Mouse (Mus musculus) lung, embryonic 16.5 days (tissue): ENCODE results near the gene Itgb4. TPM values are rescaled to one million over a fixed set of nuclear protein-coding genes. Genes with fewer than 3 reads are reported as not detected.

Experiments
- polyA plus RNA-seq: library from polyadenylated mRNA; unstranded; fragments of >200 nt; fragmentation: Nextera tagmentation; extraction: Ambion mirVana; gene quantifications from 2 replicates; pipeline ENCODE4 v1.2.1, GENCODE M21; 2015

Gene Itgb4
- polyA plus RNA-seq, 1 experiment from 2014 or later, result 3.4 TPM

Other genes with a start within 250 kb of the Itgb4 start
- 28.2 and 29.1 TPM in 2 replicates for gene Tmem94, start 209.3 kb upstream of the Itgb4 start, polyA plus RNA-seq
- gene Caskin2, start 161.1 kb upstream of the Itgb4 start, polyA plus RNA-seq, result 21.6 and 22.0 TPM in 2 replicates
- gene Tsen54, start 160.0 kb upstream of the Itgb4 start, polyA plus RNA-seq, result 36.9 and 38.1 TPM in 2 replicates
- 45.0 and 58.7 TPM in 2 replicates for gene Llgl2, start 150.7 kb upstream of the Itgb4 start, polyA plus RNA-seq
- 0.83 and 2.0 TPM in 2 replicates for gene Myo15b, start 116.3 kb upstream of the Itgb4 start, polyA plus RNA-seq
- gene Smim5, start 74.7 kb upstream of the Itgb4 start, polyA plus RNA-seq, result 5.6 and 8.9 TPM in 2 replicates
- gene Smim6, start 62.7 kb upstream of the Itgb4 start, polyA plus RNA-seq, result 35.5 and 36.2 TPM in 2 replicates
- gene Sap30bp, start 41.4 kb upstream of the Itgb4 start, polyA plus RNA-seq, result 34.3 and 36.8 TPM in 2 replicates
- 23.6 and 25.7 TPM in 2 replicates for gene Recql5, start 41.2 kb upstream of the Itgb4 start, polyA plus RNA-seq
- 188 and 190 TPM in 2 replicates for gene Galk1, start 38.0 kb downstream of the Itgb4 start, polyA plus RNA-seq
- gene H3f3b, start 53.3 kb downstream of the Itgb4 start, polyA plus RNA-seq, result 1,792 and 1,937 TPM in 2 replicates
- 37.9 and 41.3 TPM in 2 replicates for gene Unk, start 55.6 kb downstream of the Itgb4 start, polyA plus RNA-seq
- gene Unc13d, start 103.3 kb downstream of the Itgb4 start, polyA plus RNA-seq, result 7.2 and 8.9 TPM in 2 replicates
- 95.4 and 98.9 TPM in 2 replicates for gene Wbp2, start 112.3 kb downstream of the Itgb4 start, polyA plus RNA-seq
- gene Trim47, start 152.5 kb downstream of the Itgb4 start, polyA plus RNA-seq, result 20.4 and 24.8 TPM in 2 replicates
- gene Trim65, start 156.4 kb downstream of the Itgb4 start, polyA plus RNA-seq, result 5.1 and 6.4 TPM in 2 replicates
- gene Mrpl38, start 164.2 kb downstream of the Itgb4 start, polyA plus RNA-seq, result 79.3 and 80.6 TPM in 2 replicates
- 36.1 and 37.3 TPM in 2 replicates for gene Fbf1, start 193.5 kb downstream of the Itgb4 start, polyA plus RNA-seq
- gene Ten1, start 224.1 kb downstream of the Itgb4 start, polyA plus RNA-seq, result 74.9 and 87.3 TPM in 2 replicates
- gene Acox1, start 224.3 kb downstream of the Itgb4 start, polyA plus RNA-seq, result 23.6 and 24.3 TPM in 2 replicates